22 mouse cellular contexts compared by ENCODE assay signal in genomic region chr13:38028407-38028806, GRCm38 (mm10). TPM values are rescaled to one million over a fixed set of nuclear protein-coding genes. Genes with fewer than 3 reads are reported as not detected.
DNase-seq lines count a peak whose midpoint lies in the region; ATAC-seq and TF ChIP-seq lines count a peak whose summit lies in the region.
"Had no signal": no experiment of that assay in that cellular context is flagged by ENCODE, and none has a peak within 500 bp of the region (broad histone marks: within the 10 kb centered on the region; RNA-seq: fewer than 3 reads in every experiment).

No protein-coding gene starts in this region.

- H3K79me2 ChIP-seq in macrophage (ENCODE audit: inconsistent target), result no peaks in the 10 kb centered on the region

- no peak overlapping the region for H3K4me2 ChIP-seq in hindbrain, embryonic 13.5 days
- H3K4me2 ChIP-seq: forebrain, embryonic 13.5 days; heart, embryonic 11.5 days; hindbrain, embryonic 15.5 days had no signal

- no peaks in the 10 kb centered on the region for H3K36me3 ChIP-seq in macrophage (ENCODE audit: inconsistent target)
- H3K36me3 ChIP-seq in hindbrain, embryonic 13.5 days, result no peaks in the 10 kb centered on the region
- H3K36me3 ChIP-seq: forebrain, embryonic 10.5 days; hindbrain, embryonic 15.5 days had no signal

- H3K9me3 ChIP-seq in hindbrain, embryonic 13.5 days, result no peaks in the 10 kb centered on the region
- H3K9me3 ChIP-seq: forebrain, embryonic 10.5 days; forebrain, embryonic 13.5 days; hindbrain, embryonic 15.5 days had no signal

- H3K27me3 ChIP-seq in hindbrain, embryonic 13.5 days, result no peaks in the 10 kb centered on the region
- H3K27me3 ChIP-seq: forebrain, embryonic 13.5 days; hindbrain, embryonic 15.5 days had no signal

- no peak for TF ChIP-seq CTCF in bone marrow macrophage, adult 2 months (IDR thresholded peaks at IDR 0.05; ENCODE audit: low read depth, low read length)

- DNase-seq in 416B (ENCODE audit: low read depth), result peak; percentile 27
- peak; percentile 3 to 7 for DNase-seq in B cell, adult 2 months
- no peak for DNase-seq in thymus, postnatal 10 days (ENCODE audit: low spot score in 2 of 2)
- DNase-seq in thymus, postnatal 0 days (ENCODE audit: low spot score), result no peak
- DNase-seq in ovary, adult 18-20 months (ENCODE audit: low spot score), result no peak
- DNase-seq: adrenal gland, adult 8-10 months; adrenal gland, postnatal 25 days; cerebellum, adult 2 months; cerebellum, postnatal 10 days; cerebellum, postnatal 36 days; gastrocnemius, postnatal 10 days; gastrocnemius, postnatal 36 days; heart, adult 11 months had no signal

- peak overlapping the region; percentile 49; the same call in 1 of the 2 replicates for H3K27ac ChIP-seq in bone marrow macrophage, adult 2 months (ENCODE audit: insufficient read depth, low read depth, low read length)
- H3K27ac ChIP-seq in macrophage, result peak overlapping the region; percentile 37
- no peak overlapping the region for H3K27ac ChIP-seq in hindbrain, embryonic 13.5 days
- H3K27ac ChIP-seq: forebrain, embryonic 10.5 days; forebrain, embryonic 13.5 days; hindbrain, embryonic 15.5 days had no signal

- WGBS in macrophage (ENCODE audit: missing documents), result 51% methylated on average over 4 of the region's 4 CpGs
- 80% methylated on average over 4 of the region's 4 CpGs for WGBS in hindbrain, embryonic 13.5 days

- H3K4me1 ChIP-seq in bone marrow macrophage, adult 2 months (ENCODE audit: control insufficient read depth, insufficient read depth, low read length), result peaks cover 7% of the 10 kb centered on the region
- no peaks in the 10 kb centered on the region for H3K4me1 ChIP-seq in hindbrain, embryonic 13.5 days (replicated peaks)
- H3K4me1 ChIP-seq: forebrain, embryonic 10.5 days; forebrain, embryonic 13.5 days; hindbrain, embryonic 15.5 days had no signal

- TF ChIP-seq POLR2A in bone marrow macrophage, adult 2 months (IDR thresholded peaks at IDR 0.05; ENCODE audit: borderline replicate concordance, low read depth, low read length), result no peak

- ATAC-seq in hindbrain, embryonic 13.5 days (ENCODE audit: low FRiP score), result no peak
- ATAC-seq: activated CD4-positive, CD25-positive, alpha-beta regulatory T cell, adult 4 months; forebrain, embryonic 13.5 days; forebrain, embryonic 16.5 days had no signal

- H3K9ac ChIP-seq in hindbrain, embryonic 13.5 days, result no peak overlapping the region
- H3K9ac ChIP-seq: forebrain, embryonic 13.5 days; hindbrain, embryonic 15.5 days had no signal

- no peak overlapping the region for H3K4me3 ChIP-seq in bone marrow macrophage, adult 2 months (ENCODE audit: insufficient read depth, low read length)
- no peak overlapping the region for H3K4me3 ChIP-seq in macrophage (ENCODE audit: inconsistent target)
- no peak overlapping the region for H3K4me3 ChIP-seq in hindbrain, embryonic 13.5 days
- H3K4me3 ChIP-seq: forebrain, embryonic 10.5 days; forebrain, embryonic 13.5 days; hindbrain, embryonic 15.5 days had no signal

RNA-seq across cellular contexts. Expression of gene Riok1, which starts 8.4 kb away (rescaled TPM):
- polyA plus RNA-seq in bone marrow macrophage, adult 2 months (2012; ENCODE audit: insufficient read depth, insufficient read length, missing spikeins), result 27.1 and 29.6 TPM in 2 replicates
- 100 to 1,000 TPM in 19 of 26 experiments, 10 to 100 TPM in 7; 51.5 to 181 (median 118) TPM for total RNA-seq in macrophage (2018; cell fraction: chromatin; rRNA removed)
- total RNA-seq in macrophage (2018; cell fraction: cytosol; rRNA removed), result 10 to 100 TPM in 25 of 26 experiments, 1 to 10 TPM in 1; 9.5 to 21.7 (median 15.4) TPM
- 10 to 100 TPM; 31.5 to 97.1 (median 54.6) TPM for total RNA-seq in macrophage (2018; cell fraction: nucleus; rRNA removed)
- polyA plus RNA-seq in macrophage (2018), result 13.6 to 19.2 TPM (median 18.8 TPM) in 3 replicates
- polyA plus RNA-seq in thymus, postnatal 0 days (2015; fragmentation: Nextera tagmentation; extraction: Ambion mirVana), result 57.5 and 70.8 TPM in 2 replicates
- polyA plus RNA-seq in hindbrain, embryonic 13.5 days (2015; fragmentation: Nextera tagmentation; extraction: Ambion mirVana), result 62.7 and 63.8 TPM in 2 replicates

RNA-seq across cellular contexts. Expression of gene Cage1, which starts 8.5 kb away (rescaled TPM):
- 0.44 and 0.51 TPM in 2 replicates for polyA plus RNA-seq in bone marrow macrophage, adult 2 months (2012; ENCODE audit: insufficient read depth, insufficient read length, missing spikeins)
- total RNA-seq in macrophage (2018; cell fraction: chromatin; rRNA removed), result 1 to 10 TPM in 7 of 26 experiments, under 1 TPM in 14, not detected in 5; 0.23 to 2.2 (median 0.87) TPM
- under 1 TPM; 0.08 to 0.67 (median 0.29) TPM for total RNA-seq in macrophage (2018; cell fraction: cytosol; rRNA removed)
- total RNA-seq in macrophage (2018; cell fraction: nucleus; rRNA removed), result 1 to 10 TPM in 5 of 26 experiments, under 1 TPM in 15, not detected in 6; 0.19 to 1.5 (median 0.58) TPM
- 0.20 to 0.50 TPM (median 0.40 TPM) in 3 replicates for polyA plus RNA-seq in macrophage (2018)
- polyA plus RNA-seq in thymus, postnatal 0 days (2015; fragmentation: Nextera tagmentation; extraction: Ambion mirVana), result 1.0 and 1.2 TPM in 2 replicates
- polyA plus RNA-seq in hindbrain, embryonic 13.5 days (2015; fragmentation: Nextera tagmentation; extraction: Ambion mirVana), result 2.4 and 2.7 TPM in 2 replicates

RNA-seq across cellular contexts. Expression of gene Ssr1, which starts 34.4 kb away (rescaled TPM):
- 74.3 and 89.8 TPM in 2 replicates for polyA plus RNA-seq in bone marrow macrophage, adult 2 months (2012; ENCODE audit: insufficient read depth, insufficient read length, missing spikeins)
- total RNA-seq in macrophage (2018; cell fraction: chromatin; rRNA removed), result 10 to 100 TPM in 17 of 26 experiments, 1 to 10 TPM in 9; 7.4 to 26.7 (median 12.6) TPM
- 10 to 100 TPM; 52.5 to 79.8 (median 70.5) TPM for total RNA-seq in macrophage (2018; cell fraction: cytosol; rRNA removed)
- total RNA-seq in macrophage (2018; cell fraction: nucleus; rRNA removed), result 10 to 100 TPM; 22.4 to 71.6 (median 44.4) TPM
- 68.9 to 114 TPM (median 98.9 TPM) in 3 replicates for polyA plus RNA-seq in macrophage (2018)
- 79.5 and 87.2 TPM in 2 replicates for polyA plus RNA-seq in thymus, postnatal 0 days (2015; fragmentation: Nextera tagmentation; extraction: Ambion mirVana)
- polyA plus RNA-seq in hindbrain, embryonic 13.5 days (2015; fragmentation: Nextera tagmentation; extraction: Ambion mirVana), result 67.2 and 70.0 TPM in 2 replicates

Comparison
In these comparisons a context has a peak if more than half of its experiments do, and no peak if none do; other contexts are left out.
1. DNase-seq: peak in 416B (single experiment) and B cell, adult 2 months (2 of 2); none in thymus, postnatal 10 days (0 of 2), thymus, postnatal 0 days (single experiment) and ovary, adult 18-20 months (single experiment).